Mouse (Mus musculus): Measurements from ENCODE around the gene Adgrg2. TPM values are rescaled to one million over a fixed set of nuclear protein-coding genes. Genes with fewer than 3 reads are reported as not detected.

Adgrg2 gene
- polyA plus RNA-seq (2021; fragmentation: Nextera tagmentation) = 0.36 and 0.40 TPM in 2 replicates
- long read RNA-seq, experiment 1, partial matches to known transcripts = 1 of 2 reads
- long read RNA-seq, experiment 1, other reads (novel, unspliced or antisense) = 1 of 2 reads
- long read RNA-seq, experiment 2 = 0 reads

GRCm38 (mm10) chrX:160390464-160390956, at the start of gene Adgrg2:
Gene Adgrg2 (plus strand): TSS chrX:160390690.

GRCm38 (mm10) chrX:160502048-160503041, 111.9 kb downstream of the Adgrg2 start, which contains the start of gene Phka2:
Gene Phka2 (plus strand): TSS chrX:160502166.

Other genes with a start within 250 kb of the Adgrg2 start
- 5.2 and 5.7 TPM in 2 replicates for gene Phka2, start 111.5 kb downstream of the Adgrg2 start, polyA plus RNA-seq (2021; fragmentation: Nextera tagmentation)

Measured in left cerebral cortex, adult 6 months (tissue).